Mouse (Mus musculus) cerebellum, adult 2 months (tissue): ENCODE results near the gene Foxd4. TPM values are rescaled to one million over a fixed set of nuclear protein-coding genes. Genes with fewer than 3 reads are reported as not detected.
"Not testable (repeated sequence)": the region's sequence is repeated elsewhere in the genome, so short reads cannot be mapped to it uniquely, and the experiment has no call there.

Source experiments
- DNase-seq, 2 experiments: peaks; one replicate each; pipeline ENCODE4 v3.0.0; 2021
- H3K27ac ChIP-seq: fragments of 200-500 bp; 2 replicates; pipeline ENCODE4 v1.5.1; 2012; ENCODE audit warnings: low read length, control low read depth, inconsistent platforms; ENCODE audit not compliant: insufficient read depth
- H3K27me3 ChIP-seq: fragments of 200-500 bp; 2 replicates; pipeline ENCODE4 v1.6.1; 2012; ENCODE audit warnings: inconsistent platforms, mild to moderate bottlenecking, low read length, moderate library complexity; ENCODE audit not compliant: control insufficient read depth, insufficient read depth
- H3K4me1 ChIP-seq: fragments of 200-500 bp; 2 replicates; pipeline ENCODE4 v1.6.1; 2011; ENCODE audit warnings: low read length; ENCODE audit not compliant: control insufficient read depth, insufficient read depth
- H3K4me3 ChIP-seq: fragments of 200-500 bp; replicated peaks from 2 replicates; pipeline ENCODE3; 2011; ENCODE audit warnings: mild to moderate bottlenecking, low read depth, low read length, control low read depth; ENCODE audit not compliant: insufficient read depth
- CTCF ChIP-seq: fragments of 200-500 bp; IDR thresholded peaks from 2 replicates; pipeline ENCODE4 v1.5.1; 2011; ENCODE audit warnings: low read depth, mild to moderate bottlenecking, control low read depth, low read length, moderate library complexity, borderline replicate concordance; ENCODE audit not compliant: insufficient read depth
- POLR2A ChIP-seq: fragments of 200-500 bp; IDR thresholded peaks from 2 replicates; pipeline ENCODE4 v1.6.1; 2011; ENCODE audit warnings: low read length, control low read depth, borderline replicate concordance; ENCODE audit not compliant: insufficient read depth
- WGBS: fragments of 180-500 bp; shearing (Covaris S2); methylation state at CpG from one replicate; pipeline ENCODE4 v1.1.7; 2018; 5-methylcytosine and 5-hydroxymethylcytosine counted together
- polyA plus RNA-seq: library from polyadenylated mRNA; depleted of rRNA; stranded (reverse); fragments of >200 nt; gene quantifications from 2 replicates; pipeline ENCODE4 v1.2.3, GENCODE M21; 2012

The Foxd4 gene
- polyA plus RNA-seq, 1 experiment, result 0.07 TPM

GRCm38 (mm10) chr19:24886888-24887287 lies 14.1 kb downstream of the Foxd4 start:
- DNase-seq, result no peak
- Histone ChIP-seq H3K4me3 (no peak overlapping the region), H3K27ac (no peak overlapping the region), H3K4me1 (no peaks in the 10 kb centered on the region), H3K27me3 (no peaks in the 10 kb centered on the region)
- WGBS, result 57% methylated on average over 3 of the region's 3 CpGs
- TF ChIP-seq POLR2A (no peak), CTCF (no peak)

DNA sequence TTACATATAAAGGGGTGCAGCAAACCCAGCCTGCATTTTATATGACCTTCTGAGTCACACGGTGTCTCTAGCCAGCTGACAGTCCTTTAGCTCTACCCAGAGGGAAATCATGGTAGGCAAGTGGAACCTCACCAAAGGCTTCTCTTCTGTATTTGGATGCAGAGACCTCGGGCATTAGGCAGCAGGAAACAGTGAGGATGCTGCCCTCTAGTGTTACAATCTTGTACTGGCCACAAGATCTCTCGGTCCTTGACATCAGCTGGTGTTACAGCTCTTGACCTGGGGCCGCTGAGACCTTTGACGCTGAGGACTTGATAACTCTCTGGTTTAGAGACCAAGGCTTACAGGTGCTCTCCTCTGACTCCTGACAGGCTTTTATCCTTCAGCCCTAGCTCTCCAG lies 15.5 kb downstream of the Foxd4 start:
- Histone ChIP-seq H3K27me3 (no peaks in the 10 kb centered on the region), H3K27ac (no peak overlapping the region), H3K4me1 (no peaks in the 10 kb centered on the region), H3K4me3 (no peak overlapping the region)
- WGBS, result 9% methylated on average over 5 of the region's 5 CpGs
- TF ChIP-seq CTCF (peak; percentile 79), POLR2A (no peak)
- DNase-seq, result peak; percentile 29 to 35

DNA sequence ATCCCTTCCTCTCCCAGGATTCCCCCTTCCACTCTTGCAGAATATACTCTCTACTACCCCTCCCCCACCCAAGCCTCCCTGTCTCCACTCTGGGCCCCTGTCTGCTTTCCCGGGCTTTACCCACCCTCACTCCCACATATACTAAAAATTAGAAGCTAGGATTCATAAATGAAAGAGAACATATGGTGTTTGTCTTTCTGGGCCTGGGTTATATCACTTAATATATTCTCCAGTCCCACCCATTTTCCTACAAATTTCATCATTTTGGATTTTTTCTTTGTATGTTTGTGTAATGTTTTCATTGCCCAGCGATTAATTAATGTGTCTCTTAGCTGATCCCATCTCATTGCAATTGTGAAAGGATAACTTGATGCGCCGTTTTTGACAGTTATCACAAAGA lies 19.8 kb downstream of the Foxd4 start:
- WGBS, result 50% methylated on average over 4 of the region's 4 CpGs
- no peaks in the 10 kb centered on the region for H3K27me3 ChIP-seq
- no peak for DNase-seq
- no peak overlapping the region for H3K4me3 ChIP-seq
- H3K27ac ChIP-seq, result no peak overlapping the region
- TF ChIP-seq CTCF (no peak), POLR2A (no peak)
- no peaks in the 10 kb centered on the region for H3K4me1 ChIP-seq

GRCm38 (mm10) chr19:24875129-24875870 lies 25.7 kb downstream of the Foxd4 start, which contains the start of gene Gm10053:
Gene Gm10053 (plus strand): TSS chr19:24875686.
- DNase-seq, H3K4me3 ChIP-seq, H3K27ac ChIP-seq, H3K4me1 ChIP-seq, H3K27me3 ChIP-seq: not testable (repeated sequence)
- 90% methylated on average over 23 of the region's 26 CpGs for WGBS

- H3K4me1 ChIP-seq, result peaks cover 5% of the 10 kb centered on the region
- H3K27me3 ChIP-seq, result no peaks in the 10 kb centered on the region; the same call in 1 of the 2 replicates
- no peak for DNase-seq
- no peak overlapping the region for H3K27ac ChIP-seq
- no peak for TF ChIP-seq CTCF
- no peak for TF ChIP-seq POLR2A
- no peak overlapping the region for H3K4me3 ChIP-seq
- 24% methylated on average over 2 of the region's 2 CpGs for WGBS
These were observed 27.1 kb downstream of the Foxd4 start for GRCm38 (mm10) chr19:24873873-24874272.

DNA sequence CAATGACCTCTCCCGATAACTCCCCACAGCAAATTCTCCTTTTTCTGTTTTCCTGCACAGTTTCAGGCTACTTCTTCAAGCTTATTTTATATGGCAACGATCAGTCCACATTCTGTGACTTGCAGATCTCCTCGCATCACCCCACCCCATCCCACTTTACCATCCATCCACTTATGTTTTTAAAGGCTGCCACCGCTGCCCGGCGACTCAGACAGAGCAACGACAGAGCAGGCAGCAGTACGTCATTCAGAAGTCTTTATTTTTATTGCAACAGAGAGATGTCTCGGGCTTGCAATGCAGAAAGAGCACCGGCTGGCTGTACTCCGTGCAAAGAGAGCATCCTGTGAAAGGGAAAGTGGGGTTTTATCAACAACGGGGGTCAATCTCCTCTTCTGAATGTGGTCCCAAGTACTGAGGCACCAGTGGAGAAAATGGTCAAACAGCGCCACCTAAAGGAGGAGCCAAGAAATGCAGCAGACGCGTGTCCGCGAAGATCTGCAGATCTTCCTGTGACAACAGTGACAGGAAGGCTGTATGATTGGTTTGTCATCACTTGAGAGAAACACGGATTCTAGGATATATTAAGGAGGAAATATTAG lies 29.9 kb downstream of the Foxd4 start:
- H3K27ac ChIP-seq, result no peak overlapping the region
- H3K4me3 ChIP-seq, result peak overlapping the region; percentile 62
- TF ChIP-seq CTCF, result peak; percentile 84
- TF ChIP-seq POLR2A, result no peak
- DNase-seq, result peak; percentile 27 to 53
- WGBS, result 14% methylated on average over 18 of the region's 18 CpGs
- no peaks in the 10 kb centered on the region; the same call in 1 of the 2 replicates for H3K27me3 ChIP-seq
- H3K4me1 ChIP-seq, result peaks cover 5% of the 10 kb centered on the region

DNA sequence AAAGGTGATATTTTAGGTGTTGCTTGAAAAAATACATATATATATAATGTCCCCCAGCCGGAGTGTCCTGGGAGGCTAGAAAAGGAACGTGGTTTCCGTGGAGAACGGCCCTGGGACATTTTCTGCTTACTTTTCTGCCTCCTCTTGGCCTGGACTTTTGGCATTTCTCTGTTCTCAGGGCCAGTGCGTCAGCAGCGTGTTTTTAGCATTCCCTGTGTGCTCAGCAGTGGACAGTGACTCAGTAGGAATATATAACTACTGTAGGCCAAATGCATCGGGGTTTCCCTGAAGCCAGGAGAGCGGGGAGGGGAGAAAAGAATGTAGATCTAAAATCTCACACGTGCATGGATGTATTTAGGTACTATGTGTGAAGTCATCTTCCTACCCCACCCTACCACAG lies 35.6 kb downstream of the Foxd4 start:
- DNase-seq, result no peak
- no peak for TF ChIP-seq POLR2A
- TF ChIP-seq CTCF, result no peak
- WGBS, result 82% methylated on average over 9 of the region's 9 CpGs

More for the DNA sequence above, 35.6 kb downstream of the Foxd4 start:
- Histone ChIP-seq H3K4me3 (no peak overlapping the region), H3K4me1 (no peaks in the 10 kb centered on the region), H3K27ac (no peak overlapping the region), H3K27me3 (no peaks in the 10 kb centered on the region; the same call in 1 of the 2 replicates)
